Mouse (Mus musculus) heart, embryonic 16.5 days (tissue): ENCODE results near the gene Ptpn4. TPM values are rescaled to one million over a fixed set of nuclear protein-coding genes. Genes with fewer than 3 reads are reported as not detected.

Experiments
- ATAC-seq: fragments of 200-750 bp; cut with Nextera tagmentation; replicated peaks from 2 replicates; pipeline ENCODE4 v1.8.0; 2017; ENCODE audit warnings: moderate number of reproducible peaks; ENCODE audit not compliant: insufficient read depth, low FRiP score; ENCODE audit errors: extremely low read depth
- H3K27ac ChIP-seq: fragments of 300-500 bp; sonication (generic); 2 replicates; pipeline ENCODE4 v1.5.1; 2014; ENCODE audit warnings: mild to moderate bottlenecking, low read length, control low read depth, moderate library complexity
- H3K27me3 ChIP-seq: fragments of 300-500 bp; sonication (generic); 2 replicates; pipeline ENCODE4 v1.6.1; 2014; ENCODE audit warnings: low read length, mixed read lengths; ENCODE audit not compliant: control insufficient read depth, insufficient read depth
- H3K36me3 ChIP-seq: fragments of 300-500 bp; sonication (generic); 2 replicates; pipeline ENCODE4 v1.6.1; 2014; ENCODE audit not compliant: control insufficient read depth, insufficient read depth
- H3K4me1 ChIP-seq: fragments of 300-500 bp; sonication (generic); 2 replicates; pipeline ENCODE4 v1.6.1; 2014; ENCODE audit warnings: low read length, mixed read lengths; ENCODE audit not compliant: control insufficient read depth, insufficient read depth
- H3K4me2 ChIP-seq: fragments of 300-500 bp; sonication (generic); 2 replicates; pipeline ENCODE4 v1.6.1; 2014; ENCODE audit warnings: low read depth, mild to moderate bottlenecking, control low read depth, low read length
- H3K4me3 ChIP-seq: fragments of 300-500 bp; sonication (generic); 2 replicates; pipeline ENCODE4 v1.5.1; 2014; ENCODE audit warnings: mild to moderate bottlenecking, control low read depth, low read length
- H3K9ac ChIP-seq: fragments of 300-500 bp; sonication (generic); 2 replicates; pipeline ENCODE4 v1.6.1; 2014; ENCODE audit warnings: low read length, control low read depth
- H3K9me3 ChIP-seq: fragments of 300-500 bp; sonication (generic); replicated peaks from 2 replicates; pipeline ENCODE4 v1.6.1; 2016; ENCODE audit warnings: low read length; ENCODE audit not compliant: control insufficient read depth
- WGBS: fragments of 180-500 bp; shearing (Covaris S2); extraction: QIAGEN DNeasy Blood & Tissue Kit; methylation state at CpG from one replicate; pipeline ENCODE4 v1.1.7; 2014; 5-methylcytosine and 5-hydroxymethylcytosine counted together
- polyA plus RNA-seq: library from polyadenylated mRNA; unstranded; fragments of >200 nt; fragmentation: Nextera tagmentation; extraction: Ambion mirVana; gene quantifications from 2 replicates; pipeline ENCODE4 v1.2.1, GENCODE M21; 2015

Gene Ptpn4
- polyA plus RNA-seq, 1 experiment from 2014 or later, result 4.8 TPM

- no peak for ATAC-seq
- Histone ChIP-seq H3K4me2 (no peak overlapping the region), H3K9ac (no peak overlapping the region), H3K9me3 (no peaks in the 10 kb centered on the region), H3K27me3 (no peaks in the 10 kb centered on the region), H3K4me3 (no peak overlapping the region), H3K36me3 (peaks cover 11% of the 10 kb centered on the region; the same call in 1 of the 2 replicates), H3K4me1 (no peaks in the 10 kb centered on the region), H3K27ac (no peak overlapping the region)
- WGBS, result 66% methylated on average over 1 of the region's 1 CpGs
These were observed 162.4 kb downstream of the Ptpn4 start for GRCm38 (mm10) chr1:119674984-119675383.

GRCm38 (mm10) chr1:119666904-119667303 is 170.5 kb downstream of the Ptpn4 start:
- Histone ChIP-seq H3K27ac (no peak overlapping the region), H3K9ac (no peak overlapping the region), H3K36me3 (0 out of 2 replicates have a peak, but pooled peaks cover 7% of the 10 kb centered on the region), H3K4me3 (no peak overlapping the region), H3K9me3 (no peaks in the 10 kb centered on the region), H3K27me3 (no peaks in the 10 kb centered on the region), H3K4me1 (no peaks in the 10 kb centered on the region), H3K4me2 (no peak overlapping the region)
- WGBS, result 84% methylated on average over 7 of the region's 7 CpGs
- ATAC-seq, result no peak

GRCm38 (mm10) chr1:119654307-119654706 is 183.1 kb downstream of the Ptpn4 start:
- no peaks in the 10 kb centered on the region for H3K9me3 ChIP-seq
- no peak for ATAC-seq
- no peak overlapping the region for H3K4me2 ChIP-seq
- no peak overlapping the region for H3K27ac ChIP-seq
- H3K4me1 ChIP-seq, result no peaks in the 10 kb centered on the region; the same call in 1 of the 2 replicates
- H3K4me3 ChIP-seq, result no peak overlapping the region
- no peak overlapping the region for H3K9ac ChIP-seq
- H3K27me3 ChIP-seq, result no peaks in the 10 kb centered on the region
- H3K36me3 ChIP-seq, result peaks cover 3% of the 10 kb centered on the region
- 71% methylated on average over 2 of the region's 2 CpGs for WGBS

- no peaks in the 10 kb centered on the region for H3K36me3 ChIP-seq
- no peak overlapping the region for H3K4me3 ChIP-seq
- no peaks in the 10 kb centered on the region for H3K27me3 ChIP-seq
- no peak for ATAC-seq
- H3K4me1 ChIP-seq, result peaks cover 10% of the 10 kb centered on the region
- H3K4me2 ChIP-seq, result no peak overlapping the region
- no peak overlapping the region for H3K9ac ChIP-seq
- no peaks in the 10 kb centered on the region for H3K9me3 ChIP-seq
- no peak overlapping the region for H3K27ac ChIP-seq
- 83% methylated on average over 5 of the region's 5 CpGs for WGBS
These were observed 187.0 kb downstream of the Ptpn4 start for GRCm38 (mm10) chr1:119650386-119650785.

- WGBS, result 29% methylated on average over 2 of the region's 2 CpGs
- H3K4me1 ChIP-seq, result peaks cover 10% of the 10 kb centered on the region
- no peak overlapping the region for H3K27ac ChIP-seq
- H3K27me3 ChIP-seq, result no peaks in the 10 kb centered on the region
- no peak overlapping the region for H3K4me2 ChIP-seq
- ATAC-seq, result no peak
- no peak overlapping the region for H3K4me3 ChIP-seq
- no peaks in the 10 kb centered on the region for H3K9me3 ChIP-seq
- H3K9ac ChIP-seq, result no peak overlapping the region
- H3K36me3 ChIP-seq, result no peaks in the 10 kb centered on the region
These were observed 187.8 kb downstream of the Ptpn4 start for GRCm38 (mm10) chr1:119649627-119650026.

GRCm38 (mm10) chr1:119648205-119649111 is 189.0 kb downstream of the Ptpn4 start, which contains the start of gene Epb41l5:
TSS of gene Epb41l5 (minus strand) at chr1:119649000.
- Histone ChIP-seq H3K4me2 (peak within 1 kb of the TSS; percentile 89), H3K36me3 (no peaks in the 10 kb centered on the region), H3K9me3 (no peaks in the 10 kb centered on the region), H3K9ac (peak within 1 kb of the TSS; percentile 82), H3K4me3 (peak within 1 kb of the TSS; percentile 95), H3K27me3 (no peaks in the 10 kb centered on the region), H3K4me1 (peaks cover 10% of the 10 kb centered on the region), H3K27ac (peak within 1 kb of the TSS; percentile 90)
- peak; percentile 94 for ATAC-seq
- WGBS, result under 1% methylated on average over 86 of the region's 86 CpGs

- Histone ChIP-seq H3K4me2 (no peak overlapping the region), H3K27ac (no peak overlapping the region), H3K36me3 (no peaks in the 10 kb centered on the region), H3K9me3 (no peaks in the 10 kb centered on the region), H3K27me3 (no peaks in the 10 kb centered on the region), H3K9ac (no peak overlapping the region), H3K4me3 (no peak overlapping the region), H3K4me1 (peaks cover 10% of the 10 kb centered on the region)
- no peak for ATAC-seq
- 67% methylated on average over 2 of the region's 2 CpGs for WGBS
These were observed 191.1 kb downstream of the Ptpn4 start for GRCm38 (mm10) chr1:119646356-119646755.

GRCm38 (mm10) chr1:119642367-119642766 is 195.0 kb downstream of the Ptpn4 start:
- no peaks in the 10 kb centered on the region for H3K27me3 ChIP-seq
- no peak overlapping the region for H3K27ac ChIP-seq
- no peaks in the 10 kb centered on the region for H3K36me3 ChIP-seq
- H3K4me3 ChIP-seq, result no peak overlapping the region
- peak overlapping the region; percentile 23; the same call in 1 of the 2 replicates for H3K4me2 ChIP-seq
- 28% methylated on average over 12 of the region's 12 CpGs for WGBS
- ATAC-seq, result peak; percentile 78
- H3K9me3 ChIP-seq, result no peaks in the 10 kb centered on the region
- H3K4me1 ChIP-seq, result peaks cover 11% of the 10 kb centered on the region
- H3K9ac ChIP-seq, result no peak overlapping the region

GRCm38 (mm10) chr1:119641090-119641812 is 196.2 kb downstream of the Ptpn4 start:
- H3K4me3 ChIP-seq, result no peak overlapping the region
- peaks cover 4% of the 10 kb centered on the region; the same call in 1 of the 2 replicates for H3K4me1 ChIP-seq
- H3K9me3 ChIP-seq, result no peaks in the 10 kb centered on the region
- no peaks in the 10 kb centered on the region for H3K36me3 ChIP-seq
- no peaks in the 10 kb centered on the region for H3K27me3 ChIP-seq
- no peak overlapping the region for H3K4me2 ChIP-seq
- no peak overlapping the region for H3K9ac ChIP-seq
- no peak overlapping the region for H3K27ac ChIP-seq
- ATAC-seq, result no peak
